Mouse (Mus musculus) limb, embryonic 13.5 days (tissue): ENCODE measurements at regions not wholly inside any gene's neighbourhood (a gene's known extent, or its start where the extent isn't known, plus 50 kb on each side); places are given as distances from the start of the nearest gene placed in this dataset.

ENCODE experiments used
- ATAC-seq: fragments of 200-750 bp; cut with Nextera tagmentation; 2 replicates; pipeline ENCODE4 v1.8.0; 2017; ENCODE audit warnings: low read depth, moderate number of reproducible peaks, moderate TSS enrichment; ENCODE audit not compliant: low FRiP score
- H3K27ac ChIP-seq: fragments of 300-500 bp; sonication (generic); 2 replicates; pipeline ENCODE4 v1.5.1; 2015; ENCODE audit warnings: inconsistent platforms, mild to moderate bottlenecking, moderate library complexity
- H3K27me3 ChIP-seq: fragments of 300-500 bp; sonication (generic); 2 replicates; pipeline ENCODE4 v1.6.1; 2015; ENCODE audit warnings: mild to moderate bottlenecking, inconsistent platforms
- H3K36me3 ChIP-seq: fragments of 300-500 bp; sonication (generic); 2 replicates; pipeline ENCODE4 v1.6.1; 2015; ENCODE audit warnings: inconsistent platforms, mild to moderate bottlenecking, moderate library complexity
- H3K4me1 ChIP-seq: fragments of 300-500 bp; sonication (generic); 2 replicates; pipeline ENCODE4 v1.6.1; 2015; ENCODE audit warnings: inconsistent platforms
- H3K4me2 ChIP-seq: fragments of 300-500 bp; sonication (generic); replicated peaks from 2 replicates; pipeline ENCODE4 v1.6.1; 2015; ENCODE audit warnings: inconsistent platforms, mild to moderate bottlenecking, moderate library complexity
- H3K4me3 ChIP-seq: fragments of 300-500 bp; sonication (generic); 2 replicates; pipeline ENCODE4 v1.5.1; 2015; ENCODE audit warnings: moderate library complexity, mild to moderate bottlenecking, inconsistent platforms
- H3K9ac ChIP-seq: fragments of 300-500 bp; sonication (generic); 2 replicates; pipeline ENCODE4 v1.6.1; 2015; ENCODE audit warnings: mild to moderate bottlenecking, inconsistent platforms
- H3K9me3 ChIP-seq: fragments of 300-500 bp; sonication (generic); 2 replicates; pipeline ENCODE4 v1.6.1; 2016; ENCODE audit warnings: inconsistent platforms
- WGBS: fragments of 180-500 bp; shearing (Covaris S2); methylation state at CpG from one replicate; pipeline ENCODE4 v1.1.7; 2015; 5-methylcytosine and 5-hydroxymethylcytosine counted together

GRCm38 (mm10) chr12:39742156-39743063, 295.4 kb downstream of the Arl4a start:
- WGBS = 73% methylated on average over 11 of the region's 11 CpGs
- H3K9me3 ChIP-seq = no peaks in the 10 kb centered on the region
- H3K4me1 ChIP-seq = no peaks in the 10 kb centered on the region
- H3K4me2 ChIP-seq = no peak overlapping the region
- H3K36me3 ChIP-seq = no peaks in the 10 kb centered on the region
- H3K9ac ChIP-seq = no peak overlapping the region
- H3K4me3 ChIP-seq = no peak overlapping the region
- H3K27ac ChIP-seq = no peak overlapping the region
- ATAC-seq = no peak
- no peaks in the 10 kb centered on the region for H3K27me3 ChIP-seq

- Histone ChIP-seq H3K4me1 (no peaks in the 10 kb centered on the region), H3K9me3 (no peaks in the 10 kb centered on the region), H3K4me2 (no peak overlapping the region), H3K36me3 (no peaks in the 10 kb centered on the region), H3K27ac (no peak overlapping the region), H3K4me3 (no peak overlapping the region), H3K27me3 (no peaks in the 10 kb centered on the region), H3K9ac (no peak overlapping the region)
- 19% methylated on average over 13 of the region's 13 CpGs for WGBS
- no peak for ATAC-seq
Measured at GRCm38 (mm10) chr12:39741051-39741847, 296.6 kb downstream of the Arl4a start.

- 85% methylated on average over 3 of the region's 3 CpGs for WGBS
- no peak overlapping the region for H3K4me3 ChIP-seq
- H3K27ac ChIP-seq = no peak overlapping the region
- no peak overlapping the region for H3K4me2 ChIP-seq
- no peak for ATAC-seq
- no peaks in the 10 kb centered on the region for H3K9me3 ChIP-seq
- H3K9ac ChIP-seq = no peak overlapping the region
- H3K27me3 ChIP-seq = no peaks in the 10 kb centered on the region
- no peaks in the 10 kb centered on the region for H3K4me1 ChIP-seq
- H3K36me3 ChIP-seq = no peaks in the 10 kb centered on the region
Measured at GRCm38 (mm10) chr12:39736966-39737365, 300.9 kb downstream of the Arl4a start.

- no peak for ATAC-seq
- Histone ChIP-seq H3K4me2 (no peak overlapping the region), H3K27ac (no peak overlapping the region), H3K9ac (no peak overlapping the region), H3K9me3 (no peaks in the 10 kb centered on the region), H3K4me3 (no peak overlapping the region), H3K27me3 (no peaks in the 10 kb centered on the region), H3K4me1 (no peaks in the 10 kb centered on the region), H3K36me3 (no peaks in the 10 kb centered on the region)
- 66% methylated on average over 9 of the region's 9 CpGs for WGBS
Measured at GRCm38 (mm10) chr12:39736097-39736920, 301.5 kb downstream of the Arl4a start.

- WGBS = 67% methylated on average over 2 of the region's 2 CpGs
- no peak for ATAC-seq
Measured at GRCm38 (mm10) chr12:39734176-39734575, 303.6 kb downstream of the Arl4a start.

GRCm38 (mm10) chr12:39731177-39731576, 306.6 kb downstream of the Arl4a start:
- H3K9me3 ChIP-seq = no peaks in the 10 kb centered on the region
- H3K4me1 ChIP-seq = no peaks in the 10 kb centered on the region
- no peak overlapping the region for H3K9ac ChIP-seq
- H3K27me3 ChIP-seq = no peaks in the 10 kb centered on the region
- WGBS = 65% methylated on average over 3 of the region's 3 CpGs
- H3K27ac ChIP-seq = no peak overlapping the region
- H3K4me2 ChIP-seq = no peak overlapping the region
- no peaks in the 10 kb centered on the region for H3K36me3 ChIP-seq
- no peak for ATAC-seq
- no peak overlapping the region for H3K4me3 ChIP-seq

More at GRCm38 (mm10) chr12:39734176-39734575, 303.6 kb downstream of the Arl4a start:
- H3K27me3 ChIP-seq = no peaks in the 10 kb centered on the region
- no peaks in the 10 kb centered on the region for H3K36me3 ChIP-seq
- H3K4me3 ChIP-seq = no peak overlapping the region
- no peak overlapping the region for H3K4me2 ChIP-seq
- no peaks in the 10 kb centered on the region for H3K9me3 ChIP-seq
- no peak overlapping the region for H3K27ac ChIP-seq
- H3K9ac ChIP-seq = no peak overlapping the region
- H3K4me1 ChIP-seq = no peaks in the 10 kb centered on the region

- no peak for ATAC-seq
- Histone ChIP-seq H3K27me3 (no peaks in the 10 kb centered on the region), H3K4me1 (no peaks in the 10 kb centered on the region), H3K9me3 (no peaks in the 10 kb centered on the region; the same call in 1 of the 2 replicates), H3K4me3 (no peak overlapping the region), H3K4me2 (no peak overlapping the region), H3K27ac (no peak overlapping the region), H3K9ac (no peak overlapping the region), H3K36me3 (no peaks in the 10 kb centered on the region)
- WGBS = 82% methylated on average over 2 of the region's 2 CpGs
Measured at GRCm38 (mm10) chr12:39729255-39729654, 308.6 kb downstream of the Arl4a start.

GRCm38 (mm10) chr12:39724172-39724571, 313.7 kb downstream of the Arl4a start:
- no peaks in the 10 kb centered on the region; the same call in 1 of the 2 replicates for H3K9me3 ChIP-seq
- no peaks in the 10 kb centered on the region for H3K4me1 ChIP-seq
- ATAC-seq = no peak
- H3K36me3 ChIP-seq = no peaks in the 10 kb centered on the region
- H3K4me3 ChIP-seq = no peak overlapping the region
- H3K4me2 ChIP-seq = no peak overlapping the region
- 83% methylated on average over 2 of the region's 2 CpGs for WGBS
- H3K27ac ChIP-seq = no peak overlapping the region
- no peaks in the 10 kb centered on the region for H3K27me3 ChIP-seq
- H3K9ac ChIP-seq = no peak overlapping the region

- Histone ChIP-seq H3K9ac (no peak overlapping the region), H3K4me2 (no peak overlapping the region), H3K4me3 (no peak overlapping the region), H3K4me1 (no peaks in the 10 kb centered on the region), H3K27ac (no peak overlapping the region), H3K27me3 (no peaks in the 10 kb centered on the region), H3K36me3 (no peaks in the 10 kb centered on the region), H3K9me3 (no peaks in the 10 kb centered on the region)
- WGBS = 53% methylated on average over 4 of the region's 4 CpGs
- no peak for ATAC-seq
Measured at GRCm38 (mm10) chr12:39715120-39715519, 322.7 kb downstream of the Arl4a start.

GRCm38 (mm10) chr12:39714169-39714794, 323.5 kb downstream of the Arl4a start:
- H3K9ac ChIP-seq = no peak overlapping the region
- H3K27me3 ChIP-seq = no peaks in the 10 kb centered on the region
- no peak overlapping the region for H3K27ac ChIP-seq
- no peak overlapping the region for H3K4me2 ChIP-seq
- no peaks in the 10 kb centered on the region for H3K36me3 ChIP-seq
- no peak overlapping the region for H3K4me3 ChIP-seq
- no peak for ATAC-seq
- peaks cover 3% of the 10 kb centered on the region; the same call in 1 of the 2 replicates for H3K4me1 ChIP-seq
- 75% methylated on average over 2 of the region's 2 CpGs for WGBS
- no peaks in the 10 kb centered on the region for H3K9me3 ChIP-seq

GRCm38 (mm10) chr12:39711807-39712206, 326.0 kb downstream of the Arl4a start:
- no peaks in the 10 kb centered on the region for H3K36me3 ChIP-seq
- WGBS = 80% methylated on average over 1 of the region's 1 CpGs
- no peak for ATAC-seq
- no peak overlapping the region for H3K27ac ChIP-seq
- H3K27me3 ChIP-seq = no peaks in the 10 kb centered on the region
- peaks cover 3% of the 10 kb centered on the region; the same call in 1 of the 2 replicates for H3K4me1 ChIP-seq
- no peaks in the 10 kb centered on the region for H3K9me3 ChIP-seq
- H3K4me3 ChIP-seq = no peak overlapping the region
- H3K4me2 ChIP-seq = no peak overlapping the region
- no peak overlapping the region for H3K9ac ChIP-seq
